Mouse (Mus musculus) stomach, embryonic 15.5 days (tissue): Measurements from ENCODE around the gene Ptpn23. TPM values are rescaled to one million over a fixed set of nuclear protein-coding genes. Genes with fewer than 3 reads are reported as not detected.

Source experiments
- ATAC-seq: fragments of 200-750 bp; cut with Nextera tagmentation; 2 replicates; pipeline ENCODE4 v1.8.0; 2017; ENCODE audit warnings: low read depth, moderate number of reproducible peaks, moderate TSS enrichment; ENCODE audit not compliant: insufficient read depth, low FRiP score
- H3K27ac ChIP-seq: fragments of 300-500 bp; sonication (generic); 2 replicates; pipeline ENCODE4 v1.5.1; 2015; ENCODE audit warnings: mild to moderate bottlenecking, inconsistent platforms
- H3K27me3 ChIP-seq: fragments of 300-500 bp; sonication (generic); replicated peaks from 2 replicates; pipeline ENCODE4 v1.6.1; 2015; ENCODE audit warnings: inconsistent platforms
- H3K36me3 ChIP-seq: fragments of 300-500 bp; sonication (generic); 2 replicates; pipeline ENCODE4 v1.6.1; 2015; ENCODE audit warnings: inconsistent platforms
- H3K4me1 ChIP-seq: fragments of 300-500 bp; sonication (generic); 2 replicates; pipeline ENCODE4 v1.6.1; 2015; ENCODE audit warnings: inconsistent platforms
- H3K4me2 ChIP-seq: fragments of 300-500 bp; sonication (generic); 2 replicates; pipeline ENCODE4 v1.6.1; 2015; ENCODE audit warnings: mild to moderate bottlenecking, inconsistent platforms
- H3K4me3 ChIP-seq: fragments of 300-500 bp; sonication (generic); replicated peaks from 2 replicates; pipeline ENCODE4 v1.5.1; 2015; ENCODE audit warnings: inconsistent platforms
- H3K9ac ChIP-seq: fragments of 300-500 bp; sonication (generic); 2 replicates; pipeline ENCODE4 v1.6.1; 2015; ENCODE audit warnings: inconsistent platforms
- H3K9me3 ChIP-seq: fragments of 300-500 bp; sonication (generic); 2 replicates; pipeline ENCODE4 v1.6.1; 2016; ENCODE audit warnings: inconsistent platforms
- WGBS: fragments of 180-500 bp; shearing (Covaris S2); methylation state at CpG from one replicate; pipeline ENCODE4 v1.1.7; 2015; 5-methylcytosine and 5-hydroxymethylcytosine counted together
- polyA plus RNA-seq: library from polyadenylated mRNA; unstranded; fragments of >200 nt; fragmentation: Nextera tagmentation; extraction: Ambion mirVana; gene quantifications from 2 replicates; pipeline ENCODE4 v1.2.1, GENCODE M21; 2015

The Ptpn23 gene
- polyA plus RNA-seq, 1 experiment from 2014 or later, result 16.4 TPM

DNA sequence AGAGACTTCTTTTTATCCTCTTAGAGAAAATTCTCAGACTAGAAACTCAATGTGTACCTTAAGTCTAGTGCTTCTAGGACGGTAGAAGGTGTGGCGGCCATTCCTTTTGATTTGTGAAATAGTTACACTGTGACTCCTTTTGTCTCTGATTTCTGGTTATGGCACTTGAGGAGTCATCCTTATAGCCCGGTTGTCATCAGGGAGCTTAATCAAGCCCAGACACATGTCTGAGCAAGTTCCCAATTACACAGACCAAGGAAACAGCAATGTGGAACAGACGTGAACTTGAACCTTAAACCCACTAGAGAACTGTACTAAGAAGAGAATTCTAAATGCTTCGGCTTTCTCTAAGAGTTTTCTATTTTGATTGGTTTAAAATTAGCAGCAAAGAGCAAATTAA lies 57.8 kb downstream of the Ptpn23 start:
- Histone ChIP-seq H3K36me3 (no peaks in the 10 kb centered on the region), H3K9ac (no peak overlapping the region), H3K27me3 (no peaks in the 10 kb centered on the region), H3K27ac (0 out of 2 replicates have a peak overlapping the region, but pooled peaks have one; percentile 38), H3K4me2 (no peak overlapping the region), H3K9me3 (no peaks in the 10 kb centered on the region), H3K4me1 (0 out of 2 replicates have a peak, but pooled peaks cover 3% of the 10 kb centered on the region), H3K4me3 (no peak overlapping the region)
- 75% methylated on average over 5 of the region's 5 CpGs for WGBS
- ATAC-seq, result no peak

DNA sequence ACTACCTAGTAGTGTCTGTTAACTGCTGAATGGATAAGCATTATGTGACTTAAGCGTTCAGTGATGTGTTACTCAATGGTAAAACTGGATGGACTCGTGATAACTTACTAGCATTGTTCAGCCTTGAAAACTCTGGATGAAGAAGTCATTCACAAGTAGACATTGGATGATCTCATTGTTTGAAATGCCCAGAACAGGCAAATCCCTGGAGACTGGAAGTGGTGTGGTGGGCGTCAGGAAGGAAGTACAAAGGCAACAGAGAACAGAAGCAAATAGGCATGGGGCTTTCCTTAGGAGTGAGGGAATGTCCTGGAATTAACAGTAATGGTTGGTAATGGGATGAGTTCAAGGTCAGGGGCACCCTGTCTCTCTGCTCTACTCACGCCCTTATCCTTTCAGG lies 59.1 kb downstream of the Ptpn23 start:
- Histone ChIP-seq H3K27ac (no peak overlapping the region), H3K27me3 (no peaks in the 10 kb centered on the region), H3K4me1 (peaks cover 3% of the 10 kb centered on the region; the same call in 1 of the 2 replicates), H3K9ac (no peak overlapping the region), H3K36me3 (no peaks in the 10 kb centered on the region), H3K9me3 (no peaks in the 10 kb centered on the region), H3K4me2 (no peak overlapping the region), H3K4me3 (no peak overlapping the region)
- no peak for ATAC-seq
- 65% methylated on average over 4 of the region's 4 CpGs for whole genome bisulfite sequencing

DNA sequence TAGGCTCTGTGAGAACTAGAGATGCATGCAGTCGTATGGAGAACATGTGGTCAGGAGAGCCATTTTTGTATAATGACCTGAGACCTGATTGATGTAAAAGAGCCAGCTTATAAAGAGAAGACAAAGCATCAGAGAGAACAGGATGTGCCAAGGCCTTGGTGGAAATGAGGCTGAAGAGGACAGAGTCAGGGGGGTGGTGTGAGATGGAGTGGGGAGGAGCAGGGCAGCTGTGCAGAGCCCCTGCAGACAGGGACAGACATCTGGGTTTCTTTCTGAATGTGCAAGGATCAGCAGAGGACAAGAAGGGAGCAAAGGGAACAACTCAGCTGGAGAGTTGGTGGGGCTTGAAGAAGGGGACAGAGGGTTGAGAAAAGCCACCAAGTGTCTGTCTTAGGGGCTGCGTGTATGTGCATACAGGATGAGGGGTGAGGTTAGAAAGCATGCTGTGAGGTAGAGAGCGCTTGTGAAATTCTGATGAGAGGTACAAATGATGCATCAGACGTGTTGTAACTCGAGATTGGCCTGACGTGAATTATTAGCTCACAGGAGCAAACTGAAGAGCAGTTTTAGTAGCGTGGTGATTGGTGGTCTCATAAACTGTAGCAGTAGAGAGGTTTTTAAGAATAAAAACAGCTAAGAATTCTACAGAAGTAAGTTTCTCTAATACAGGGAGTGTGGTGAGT lies 62.8 kb downstream of the Ptpn23 start:
- 55% methylated on average over 7 of the region's 7 CpGs for WGBS
- Histone ChIP-seq H3K9me3 (no peaks in the 10 kb centered on the region), H3K27me3 (no peaks in the 10 kb centered on the region), H3K27ac (no peak overlapping the region), H3K4me1 (no peaks in the 10 kb centered on the region; the same call in 1 of the 2 replicates), H3K4me3 (no peak overlapping the region), H3K4me2 (no peak overlapping the region), H3K36me3 (no peaks in the 10 kb centered on the region), H3K9ac (no peak overlapping the region)
- 0 out of 2 replicates have a peak, but pooled peaks have one; percentile 14 for ATAC-seq

DNA sequence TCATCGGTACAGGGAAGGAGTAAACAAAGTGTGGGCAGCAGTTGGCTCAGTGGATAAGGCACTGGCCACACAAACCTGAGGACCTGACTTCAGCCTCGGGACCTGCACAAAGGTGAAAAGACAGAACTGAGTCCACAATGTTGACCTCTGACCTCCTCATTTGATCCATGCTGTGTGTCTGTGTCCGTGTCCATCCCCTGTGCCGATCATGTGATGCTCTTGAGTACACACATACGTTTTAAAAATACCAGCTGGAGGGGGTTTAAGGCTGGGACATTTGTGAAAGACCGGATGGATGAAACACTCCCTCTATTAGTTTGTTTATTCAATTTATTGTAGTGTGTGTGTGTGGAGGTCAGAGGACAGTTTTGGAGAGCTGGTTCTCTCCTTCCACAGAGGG lies 64.2 kb downstream of the Ptpn23 start:
- WGBS, result 34% methylated on average over 6 of the region's 6 CpGs
- no peaks in the 10 kb centered on the region for H3K36me3 ChIP-seq
- H3K4me3 ChIP-seq, result no peak overlapping the region
- no peaks in the 10 kb centered on the region; the same call in 1 of the 2 replicates for H3K4me1 ChIP-seq
- no peak for ATAC-seq
- H3K9me3 ChIP-seq, result no peaks in the 10 kb centered on the region
- H3K27me3 ChIP-seq, result no peaks in the 10 kb centered on the region
- no peak overlapping the region for H3K4me2 ChIP-seq
- H3K9ac ChIP-seq, result no peak overlapping the region
- H3K27ac ChIP-seq, result no peak overlapping the region

DNA sequence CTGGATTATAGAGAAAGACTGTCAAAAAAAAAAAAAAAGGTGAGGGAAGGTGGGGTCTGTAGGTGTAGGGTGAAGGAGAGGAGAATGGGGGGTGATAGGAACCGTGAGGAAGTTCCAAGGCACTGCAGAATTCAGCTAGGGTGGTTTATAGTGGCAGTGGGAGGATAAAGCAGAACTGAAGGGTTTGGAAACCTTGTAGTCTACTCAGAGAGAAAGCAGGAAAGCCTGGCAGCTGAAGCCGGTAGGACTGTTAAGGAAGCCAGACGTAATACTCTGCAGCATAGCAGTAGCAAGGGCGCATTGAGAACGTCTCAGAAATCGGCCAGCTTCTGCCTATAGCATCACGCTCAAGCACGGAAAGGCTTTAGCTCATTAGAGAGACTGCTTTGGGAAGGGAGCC lies 66.0 kb downstream of the Ptpn23 start:
- Histone ChIP-seq H3K9me3 (no peaks in the 10 kb centered on the region), H3K4me3 (no peak overlapping the region), H3K36me3 (no peaks in the 10 kb centered on the region), H3K27me3 (no peaks in the 10 kb centered on the region), H3K4me1 (no peaks in the 10 kb centered on the region; the same call in 1 of the 2 replicates), H3K4me2 (no peak overlapping the region), H3K27ac (no peak overlapping the region), H3K9ac (no peak overlapping the region)
- ATAC-seq, result no peak
- WGBS, result 71% methylated on average over 8 of the region's 8 CpGs

DNA sequence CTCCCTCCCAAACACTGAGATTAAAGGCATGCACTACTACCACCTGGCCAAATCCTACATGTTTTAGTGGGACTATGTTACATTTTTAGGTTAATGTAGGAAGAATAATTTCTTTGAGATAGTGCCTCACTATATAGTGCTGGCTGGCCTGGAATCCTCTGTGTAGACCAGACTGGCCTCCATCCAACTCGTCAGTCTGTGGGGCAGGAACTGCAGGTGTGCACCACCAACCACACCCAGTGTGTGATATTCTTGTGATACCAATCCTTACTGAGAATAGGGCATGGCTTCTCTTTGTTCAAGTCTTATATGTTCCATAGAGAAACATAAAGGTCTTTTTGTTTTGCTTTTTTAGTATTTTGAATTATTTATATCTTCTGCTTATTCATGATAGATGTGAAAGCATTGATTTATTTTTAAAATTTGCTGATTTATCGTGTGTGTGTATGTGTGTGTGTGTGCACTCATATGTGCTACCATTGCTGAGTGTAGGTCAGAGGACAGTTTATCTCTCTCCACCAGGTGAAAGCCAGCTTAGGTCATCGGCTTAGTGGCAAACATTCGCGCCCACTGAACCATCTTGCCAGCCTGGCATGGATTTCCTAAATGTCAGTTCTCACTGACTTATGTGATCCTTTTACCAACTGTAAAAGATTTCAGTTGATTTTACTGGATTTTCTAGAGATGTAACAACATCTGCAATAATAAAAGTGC lies 67.8 kb downstream of the Ptpn23 start:
- 77% methylated on average over 5 of the region's 5 CpGs for WGBS
- H3K9me3 ChIP-seq, result no peaks in the 10 kb centered on the region
- H3K4me2 ChIP-seq, result no peak overlapping the region
- no peaks in the 10 kb centered on the region for H3K36me3 ChIP-seq
- ATAC-seq, result no peak
- no peaks in the 10 kb centered on the region for H3K27me3 ChIP-seq
- H3K9ac ChIP-seq, result no peak overlapping the region
- H3K27ac ChIP-seq, result no peak overlapping the region
- H3K4me3 ChIP-seq, result no peak overlapping the region
- H3K4me1 ChIP-seq, result peaks cover 2% of the 10 kb centered on the region; the same call in 1 of the 2 replicates

Other genes with a start within 250 kb of the Ptpn23 start
- gene Cspg5, start 164.4 kb downstream of the Ptpn23 start, polyA plus RNA-seq, result 4.3 and 5.1 TPM in 2 replicates
- gene Elp6, start 103.0 kb downstream of the Ptpn23 start, polyA plus RNA-seq, result 21.0 and 22.8 TPM in 2 replicates
- gene Scap, start 74.9 kb downstream of the Ptpn23 start, polyA plus RNA-seq, result 38.1 and 38.5 TPM in 2 replicates
- gene Ngp, start 11.5 kb upstream of the Ptpn23 start, polyA plus RNA-seq, result 62.1 and 64.5 TPM in 2 replicates
- 7.4 and 7.7 TPM in 2 replicates for gene Klhl18, start 68.5 kb upstream of the Ptpn23 start, polyA plus RNA-seq
- gene Kif9, start 68.7 kb upstream of the Ptpn23 start, polyA plus RNA-seq, result 0.95 and 1.1 TPM in 2 replicates
- gene Setd2, start 124.4 kb upstream of the Ptpn23 start, polyA plus RNA-seq, result 31.1 and 31.9 TPM in 2 replicates
- 28.5 and 30.5 TPM in 2 replicates for gene Nradd, start 216.2 kb upstream of the Ptpn23 start, polyA plus RNA-seq
- 6.2 and 6.9 TPM in 2 replicates for gene Nbeal2, start 245.9 kb upstream of the Ptpn23 start, polyA plus RNA-seq
- 146 and 160 TPM in 2 replicates for gene Ccdc12, start 248.3 kb upstream of the Ptpn23 start, polyA plus RNA-seq